Mouse (Mus musculus) bone marrow macrophage, adult 2 months (primary cell): Measurements from ENCODE around the gene Dyx1c1.

Experiments
- CTCF ChIP-seq: IDR thresholded peaks from 2 replicates; pipeline ENCODE4 v1.5.1; 2012; ENCODE audit warnings: low read depth, mild to moderate bottlenecking, low read length, moderate library complexity
- POLR2A ChIP-seq: IDR thresholded peaks from 2 replicates; pipeline ENCODE4 v1.6.1; 2012; ENCODE audit warnings: mild to moderate bottlenecking, low read depth, low read length, borderline replicate concordance

- TF ChIP-seq CTCF (no peak; the same call in 1 of the 2 replicates), POLR2A (no peak)
These were observed 3.8 kb upstream of the Dyx1c1 start for GRCm38 (mm10) chr9:72954746-72955145.
